Mouse (Mus musculus) ovary, postnatal 36 days (tissue): ENCODE results near the gene Ern1.
A peak's percentile ranks its signal among the peaks of the same experiment; 100 is the strongest.

ENCODE experiments used
- DNase-seq: peaks from one replicate; pipeline ENCODE4 v3.0.0; 2022; ENCODE audit warnings: low spot score, mixed read lengths

Gene Ern1

GRCm38 (mm10) chr11:106487733-106488115 lies at the start of gene Ern1:
Ern1 (minus strand) TSS chr11:106487852.
- peak; percentile 97 for DNase-seq

GRCm38 (mm10) chr11:106536253-106536912 lies 48.7 kb upstream of the Ern1 start:
- DNase-seq, result no peak

GRCm38 (mm10) chr11:106535660-106536252 lies 48.1 kb upstream of the Ern1 start:
- DNase-seq, result no peak

GRCm38 (mm10) chr11:106532248-106532790 lies 44.7 kb upstream of the Ern1 start:
- DNase-seq, result no peak

- no peak for DNase-seq
Observed at GRCm38 (mm10) chr11:106529786-106530185, 42.1 kb upstream of the Ern1 start.

GRCm38 (mm10) chr11:106529113-106529512 lies 41.5 kb upstream of the Ern1 start:
- DNase-seq, result no peak

- no peak for DNase-seq
Observed at GRCm38 (mm10) chr11:106527926-106528325, 40.3 kb upstream of the Ern1 start.

GRCm38 (mm10) chr11:106527147-106527821 lies 39.6 kb upstream of the Ern1 start:
- no peak for DNase-seq

- DNase-seq, result no peak
Observed at GRCm38 (mm10) chr11:106522538-106522937, 34.9 kb upstream of the Ern1 start.

GRCm38 (mm10) chr11:106521612-106522011 lies 34.0 kb upstream of the Ern1 start:
- DNase-seq, result no peak

- DNase-seq, result no peak
Observed at GRCm38 (mm10) chr11:106520404-106520803, 32.8 kb upstream of the Ern1 start.

- no peak for DNase-seq
Observed at GRCm38 (mm10) chr11:106519519-106519918, 31.9 kb upstream of the Ern1 start.

GRCm38 (mm10) chr11:106518391-106518790 lies 30.7 kb upstream of the Ern1 start:
- no peak for DNase-seq

GRCm38 (mm10) chr11:106515079-106515745 lies 27.6 kb upstream of the Ern1 start:
- no peak for DNase-seq

- DNase-seq, result no peak
Observed at GRCm38 (mm10) chr11:106514446-106514845, 26.8 kb upstream of the Ern1 start.

- DNase-seq, result peak; percentile 59
Observed at GRCm38 (mm10) chr11:106513166-106513565, 25.5 kb upstream of the Ern1 start.

- no peak for DNase-seq
Observed at GRCm38 (mm10) chr11:106512006-106512390, 24.3 kb upstream of the Ern1 start.

GRCm38 (mm10) chr11:106511236-106512005 lies 23.8 kb upstream of the Ern1 start:
- DNase-seq, result no peak

GRCm38 (mm10) chr11:106507638-106508037 lies 20.0 kb upstream of the Ern1 start:
- DNase-seq, result no peak

GRCm38 (mm10) chr11:106506211-106506610 lies 18.6 kb upstream of the Ern1 start:
- no peak for DNase-seq

GRCm38 (mm10) chr11:106504129-106504528 lies 16.5 kb upstream of the Ern1 start:
- no peak for DNase-seq

- DNase-seq, result no peak
Observed at GRCm38 (mm10) chr11:106503425-106503717, 15.7 kb upstream of the Ern1 start.
